Mouse (Mus musculus): ENCODE results near the gene Echs1. TPM values are rescaled to one million over a fixed set of nuclear protein-coding genes. Genes with fewer than 3 reads are reported as not detected.
A peak's percentile ranks its signal among the peaks of the same experiment; 100 is the strongest.

Gene Echs1
- polyA plus RNA-seq, 1 experiment from 2014 or later = 142 TPM

DNA sequence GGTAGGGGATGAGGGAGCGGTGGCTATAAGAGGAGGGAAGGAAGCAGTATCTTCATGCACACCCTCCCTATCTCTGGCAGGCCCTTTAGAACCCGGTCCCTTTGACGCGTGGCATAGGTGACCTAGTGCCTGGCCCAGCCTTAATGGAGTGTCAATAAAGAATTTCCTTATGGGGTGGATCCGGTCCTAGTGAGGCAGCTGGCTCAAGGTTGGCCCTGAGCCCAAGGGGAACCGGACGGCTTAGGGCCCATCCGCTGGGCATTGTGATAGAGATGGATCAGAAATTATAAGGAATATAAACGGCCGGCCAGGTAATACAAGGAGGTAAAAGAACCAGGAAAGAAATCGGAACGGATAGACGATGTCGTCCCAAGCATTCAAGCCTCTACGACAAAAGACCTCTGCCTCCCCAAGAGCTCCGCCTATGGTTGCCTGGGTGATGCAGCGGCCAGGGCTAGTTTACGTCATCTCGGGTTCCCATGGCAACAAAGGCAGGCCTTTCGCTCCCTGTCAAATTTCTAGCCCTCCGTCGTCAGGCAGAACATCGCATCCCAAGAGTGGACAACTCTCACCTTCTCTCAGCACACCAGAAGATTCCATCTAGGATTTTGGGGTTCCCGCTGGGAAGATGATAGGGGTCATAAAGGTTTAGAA is 35.6 kb downstream of the Echs1 start:
- no peaks in the 10 kb centered on the region for H3K9me3 ChIP-seq
- peak overlapping the region; percentile 81 for H3K27ac ChIP-seq (replicated peaks)
- H3K4me3 ChIP-seq = peak overlapping the region; percentile 42
- H3K9ac ChIP-seq (replicated peaks) = peak overlapping the region; percentile 57
- 4% methylated on average over 24 of the region's 24 CpGs for WGBS
- peaks cover 68% of the 10 kb centered on the region for H3K27me3 ChIP-seq
- peak; percentile 86 for ATAC-seq (ENCODE audit: low FRiP score, low read depth)
- H3K36me3 ChIP-seq = no peaks in the 10 kb centered on the region
- H3K4me1 ChIP-seq = peaks cover 26% of the 10 kb centered on the region
- peak overlapping the region; percentile 68 for H3K4me2 ChIP-seq (replicated peaks)

DNA sequence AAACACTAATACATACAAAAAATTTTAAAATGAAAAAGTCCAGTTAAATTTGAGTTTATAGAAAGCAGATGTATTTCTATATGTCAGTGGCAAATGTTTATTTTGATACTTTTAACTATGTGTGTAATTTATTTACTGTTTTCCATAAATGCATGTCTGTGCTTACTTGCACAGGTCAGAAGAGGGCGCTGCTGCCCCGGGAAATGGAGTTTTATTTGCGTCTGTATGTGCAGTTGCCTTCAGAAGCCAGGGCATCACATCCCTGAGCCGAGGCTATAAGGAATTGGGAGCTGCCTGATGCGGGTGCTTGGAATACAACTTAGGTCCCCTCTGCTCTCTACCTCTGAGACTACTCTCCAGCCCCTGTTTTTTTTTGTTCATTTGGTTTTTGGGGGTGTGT is 37.6 kb downstream of the Echs1 start:
- Histone ChIP-seq H3K4me1 (peaks cover 26% of the 10 kb centered on the region), H3K27me3 (peaks cover 67% of the 10 kb centered on the region), H3K4me3 (no peak overlapping the region), H3K9me3 (no peaks in the 10 kb centered on the region), H3K36me3 (no peaks in the 10 kb centered on the region), H3K4me2 (replicated peaks) (no peak overlapping the region), H3K27ac (replicated peaks) (no peak overlapping the region), H3K9ac (replicated peaks) (no peak overlapping the region)
- ATAC-seq (ENCODE audit: low FRiP score, low read depth) = no peak
- WGBS = 5% methylated on average over 5 of the region's 5 CpGs

GRCm38 (mm10) chr7:140077698-140078097 is 38.6 kb downstream of the Echs1 start:
- no peaks in the 10 kb centered on the region for H3K9me3 ChIP-seq
- H3K4me1 ChIP-seq = peaks cover 26% of the 10 kb centered on the region
- no peak overlapping the region for H3K4me3 ChIP-seq
- 73% methylated on average over 6 of the region's 6 CpGs for WGBS
- no peak overlapping the region for H3K9ac ChIP-seq (replicated peaks)
- peaks cover 72% of the 10 kb centered on the region for H3K27me3 ChIP-seq
- no peak overlapping the region for H3K4me2 ChIP-seq (replicated peaks)
- ATAC-seq (ENCODE audit: low FRiP score, low read depth) = no peak
- H3K36me3 ChIP-seq = no peaks in the 10 kb centered on the region
- no peak overlapping the region for H3K27ac ChIP-seq (replicated peaks)

- no peak for ATAC-seq (ENCODE audit: low FRiP score, low read depth)
- Histone ChIP-seq H3K4me2 (replicated peaks) (peak overlapping the region; percentile 41), H3K9me3 (no peaks in the 10 kb centered on the region), H3K36me3 (no peaks in the 10 kb centered on the region), H3K27me3 (peaks cover 85% of the 10 kb centered on the region), H3K4me1 (no peaks in the 10 kb centered on the region), H3K27ac (replicated peaks) (no peak overlapping the region), H3K9ac (replicated peaks) (no peak overlapping the region; the same call in 1 of the 2 replicates), H3K4me3 (peak overlapping the region; percentile 22)
- 32% methylated on average over 38 of the region's 39 CpGs for WGBS
Observed at GRCm38 (mm10) chr7:140070042-140070711, 46.1 kb downstream of the Echs1 start.

DNA sequence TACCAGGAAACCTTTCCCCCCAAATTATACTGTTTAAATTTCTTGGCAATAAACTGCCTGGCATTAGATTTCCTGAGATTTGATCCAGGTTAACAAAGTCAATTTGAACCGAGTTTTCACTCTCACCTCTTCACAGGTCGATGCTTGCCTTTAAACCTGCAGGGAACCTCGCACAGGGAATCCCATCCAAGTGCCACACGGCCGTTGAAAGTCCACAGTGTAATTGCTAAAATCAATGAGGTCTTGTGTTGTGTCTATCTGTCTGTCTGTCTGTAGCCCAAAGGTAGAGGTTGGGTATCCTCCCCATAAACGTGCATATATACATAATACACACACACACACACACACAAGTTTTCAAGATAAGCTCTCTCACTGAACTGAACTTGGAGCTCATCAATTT is 48.9 kb downstream of the Echs1 start:
- H3K9me3 ChIP-seq = no peaks in the 10 kb centered on the region
- H3K36me3 ChIP-seq = no peaks in the 10 kb centered on the region
- ATAC-seq (ENCODE audit: low FRiP score, low read depth) = no peak
- no peak overlapping the region for H3K4me2 ChIP-seq (replicated peaks)
- H3K27ac ChIP-seq (replicated peaks) = no peak overlapping the region
- H3K27me3 ChIP-seq = peaks cover 95% of the 10 kb centered on the region
- 66% methylated on average over 6 of the region's 6 CpGs for WGBS
- peaks cover 9% of the 10 kb centered on the region for H3K4me1 ChIP-seq
- no peak overlapping the region for H3K4me3 ChIP-seq
- H3K9ac ChIP-seq (replicated peaks) = no peak overlapping the region

DNA sequence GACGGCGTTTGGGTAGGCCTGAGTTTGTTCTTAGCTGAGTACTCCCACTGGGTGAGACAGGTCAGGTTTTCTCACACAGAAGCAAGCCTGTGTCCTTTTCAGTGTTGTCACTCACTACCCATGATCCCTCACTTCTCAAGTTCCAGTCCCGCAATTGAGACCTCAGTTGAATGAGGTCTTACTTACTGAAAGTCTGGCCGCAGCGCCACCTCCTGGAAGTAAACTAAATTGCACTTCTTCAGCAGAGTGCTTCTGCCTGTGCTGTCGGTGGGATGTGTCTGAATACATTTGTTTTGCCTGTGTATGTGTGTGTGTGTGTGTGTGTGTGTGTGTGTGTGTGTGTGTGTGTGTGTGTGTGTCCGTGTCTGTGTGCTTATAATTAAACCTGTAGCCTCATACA is 53.2 kb downstream of the Echs1 start:
- H3K4me1 ChIP-seq = peaks cover 51% of the 10 kb centered on the region
- H3K4me3 ChIP-seq = no peak overlapping the region
- H3K9me3 ChIP-seq = no peaks in the 10 kb centered on the region
- peaks cover 99% of the 10 kb centered on the region for H3K27me3 ChIP-seq
- no peak for ATAC-seq (ENCODE audit: low FRiP score, low read depth)
- WGBS = 15% methylated on average over 7 of the region's 7 CpGs
- H3K9ac ChIP-seq (replicated peaks) = no peak overlapping the region
- no peaks in the 10 kb centered on the region for H3K36me3 ChIP-seq
- H3K27ac ChIP-seq (replicated peaks) = no peak overlapping the region
- H3K4me2 ChIP-seq (replicated peaks) = no peak overlapping the region

DNA sequence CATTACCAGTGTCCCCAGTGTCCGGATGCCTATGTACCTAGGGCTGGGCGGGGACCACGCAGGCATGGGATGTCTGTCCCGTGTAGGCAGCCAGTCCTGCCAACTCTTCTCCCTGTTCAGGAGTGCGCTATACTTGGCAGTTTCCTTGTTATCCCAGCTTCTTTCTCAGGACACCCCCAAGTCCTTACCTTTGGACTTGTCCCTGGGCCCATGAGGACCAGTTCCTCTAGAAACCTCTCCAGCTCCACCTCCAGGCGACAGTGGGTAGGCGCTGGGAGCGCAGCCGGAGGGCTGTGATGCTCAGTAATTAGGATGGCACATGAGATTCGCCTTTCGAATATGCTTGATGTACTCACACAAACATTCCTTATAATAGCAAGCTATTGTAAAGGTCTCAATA is 54.0 kb downstream of the Echs1 start:
- H3K4me3 ChIP-seq = no peak overlapping the region
- no peak overlapping the region for H3K27ac ChIP-seq (replicated peaks)
- H3K27me3 ChIP-seq = peaks cover 95% of the 10 kb centered on the region
- WGBS = 12% methylated on average over 11 of the region's 11 CpGs
- no peak for ATAC-seq (ENCODE audit: low FRiP score, low read depth)
- H3K9me3 ChIP-seq = no peaks in the 10 kb centered on the region
- peaks cover 58% of the 10 kb centered on the region for H3K4me1 ChIP-seq
- H3K36me3 ChIP-seq = no peaks in the 10 kb centered on the region
- H3K4me2 ChIP-seq (replicated peaks) = 0 out of 2 replicates have a peak overlapping the region, but pooled peaks have one; percentile 57
- no peak overlapping the region for H3K9ac ChIP-seq (replicated peaks)

DNA sequence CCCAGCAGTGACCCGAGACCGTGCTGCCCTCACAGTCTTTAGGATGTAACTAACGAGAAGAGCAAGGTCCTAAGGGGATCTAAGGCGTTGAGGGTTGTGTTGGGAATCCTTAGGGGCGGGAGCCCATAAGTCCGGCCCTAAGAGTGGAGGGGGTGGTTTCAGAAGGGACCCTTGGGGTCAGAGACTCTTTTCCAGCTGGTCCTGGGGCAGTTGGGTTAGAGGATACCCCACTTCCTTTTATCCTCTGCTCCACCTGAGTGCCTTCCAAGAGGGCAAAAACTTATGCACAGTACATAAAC is 54.5 kb downstream of the Echs1 start:
- Histone ChIP-seq H3K9me3 (no peaks in the 10 kb centered on the region), H3K9ac (replicated peaks) (no peak overlapping the region), H3K4me1 (peaks cover 60% of the 10 kb centered on the region), H3K4me3 (peak overlapping the region; percentile 29; the same call in 1 of the 2 replicates), H3K27me3 (peaks cover 95% of the 10 kb centered on the region), H3K4me2 (replicated peaks) (peak overlapping the region; percentile 57), H3K36me3 (no peaks in the 10 kb centered on the region), H3K27ac (replicated peaks) (no peak overlapping the region; the same call in 1 of the 2 replicates)
- ATAC-seq (ENCODE audit: low FRiP score, low read depth) = peak; percentile 1
- 2% methylated on average over 6 of the region's 6 CpGs for WGBS

GRCm38 (mm10) chr7:140060936-140061831 is 55.1 kb downstream of the Echs1 start:
- H3K4me2 ChIP-seq (replicated peaks) = peak overlapping the region; percentile 57
- no peaks in the 10 kb centered on the region for H3K36me3 ChIP-seq
- no peaks in the 10 kb centered on the region for H3K9me3 ChIP-seq
- WGBS = under 1% methylated on average over 45 of the region's 47 CpGs
- H3K4me3 ChIP-seq = peak overlapping the region; percentile 29
- peak overlapping the region; percentile 26; the same call in 1 of the 2 replicates for H3K9ac ChIP-seq (replicated peaks)
- H3K27me3 ChIP-seq = peaks cover 95% of the 10 kb centered on the region
- H3K4me1 ChIP-seq = peaks cover 60% of the 10 kb centered on the region
- H3K27ac ChIP-seq (replicated peaks) = peak overlapping the region; percentile 60
- peak; percentile 64 for ATAC-seq (ENCODE audit: low FRiP score, low read depth)

GRCm38 (mm10) chr7:140059601-140060000 is 56.7 kb downstream of the Echs1 start:
- Histone ChIP-seq H3K27ac (replicated peaks) (no peak overlapping the region), H3K9ac (replicated peaks) (no peak overlapping the region), H3K4me1 (peaks cover 57% of the 10 kb centered on the region), H3K27me3 (peaks cover 95% of the 10 kb centered on the region), H3K4me3 (no peak overlapping the region), H3K9me3 (no peaks in the 10 kb centered on the region), H3K36me3 (no peaks in the 10 kb centered on the region), H3K4me2 (replicated peaks) (no peak overlapping the region)
- ATAC-seq (ENCODE audit: low FRiP score, low read depth) = no peak; the same call in 1 of the 2 replicates
- 8% methylated on average over 4 of the region's 4 CpGs for WGBS

DNA sequence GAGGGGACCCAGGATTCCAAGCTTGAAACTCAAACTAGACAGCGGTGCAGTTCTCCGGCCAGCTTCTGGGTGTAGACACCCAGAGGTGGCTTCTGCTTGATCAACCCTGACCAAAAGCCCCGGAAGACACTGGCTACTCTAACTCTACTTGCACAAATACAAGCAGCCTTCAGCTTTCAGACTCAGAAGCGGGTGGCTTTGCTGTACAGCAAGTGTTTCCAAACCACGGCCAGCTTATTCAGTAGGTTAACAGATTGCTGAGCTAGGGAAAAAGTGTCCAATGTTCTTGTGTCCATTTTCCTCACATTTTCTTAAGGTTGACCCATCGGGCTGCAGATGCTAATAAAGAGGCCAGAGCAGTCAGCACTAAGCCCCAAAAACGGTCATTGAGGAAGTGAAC is 57.7 kb downstream of the Echs1 start:
- peaks cover 93% of the 10 kb centered on the region for H3K27me3 ChIP-seq
- peaks cover 57% of the 10 kb centered on the region for H3K4me1 ChIP-seq

More for the DNA sequence above, 57.7 kb downstream of the Echs1 start:
- Histone ChIP-seq H3K4me3 (peak overlapping the region; percentile 43), H3K27ac (replicated peaks) (peak overlapping the region; percentile 88), H3K9ac (replicated peaks) (peak overlapping the region; percentile 61; the same call in 1 of the 2 replicates), H3K36me3 (no peaks in the 10 kb centered on the region), H3K9me3 (no peaks in the 10 kb centered on the region), H3K4me2 (replicated peaks) (peak overlapping the region; percentile 65)
- no peak for ATAC-seq (ENCODE audit: low FRiP score, low read depth)
- 5% methylated on average over 7 of the region's 7 CpGs for WGBS

All from midbrain, embryonic 12.5 days (tissue).